Mouse (Mus musculus) heart, embryonic 15.5 days (tissue): ENCODE results near the gene Lgals3bp. TPM values are rescaled to one million over a fixed set of nuclear protein-coding genes. Genes with fewer than 3 reads are reported as not detected.
A peak's percentile ranks its signal among the peaks of the same experiment; 100 is the strongest.
"Not testable (repeated sequence)": the region's sequence is repeated elsewhere in the genome, so short reads cannot be mapped to it uniquely, and the experiment has no call there.

Experiments
- ATAC-seq: fragments of 200-750 bp; cut with Nextera tagmentation; replicated peaks from 2 replicates; pipeline ENCODE4 v1.8.0; 2017; ENCODE audit warnings: low read depth, moderate TSS enrichment; ENCODE audit not compliant: insufficient number of reproducible peaks, insufficient read depth, low FRiP score
- H3K27ac ChIP-seq: fragments of 300-500 bp; sonication (generic); 2 replicates; pipeline ENCODE4 v1.5.1; 2015; ENCODE audit warnings: mild to moderate bottlenecking, inconsistent platforms
- H3K27me3 ChIP-seq: fragments of 300-500 bp; sonication (generic); 2 replicates; pipeline ENCODE4 v1.6.1; 2015; ENCODE audit warnings: inconsistent platforms
- H3K36me3 ChIP-seq: fragments of 300-500 bp; sonication (generic); 2 replicates; pipeline ENCODE4 v1.6.1; 2015; ENCODE audit warnings: mild to moderate bottlenecking, inconsistent platforms
- H3K4me1 ChIP-seq: fragments of 300-500 bp; sonication (generic); replicated peaks from 2 replicates; pipeline ENCODE4 v1.6.1; 2015; ENCODE audit warnings: inconsistent platforms
- H3K4me2 ChIP-seq: fragments of 300-500 bp; sonication (generic); 2 replicates; pipeline ENCODE4 v1.6.1; 2015; ENCODE audit warnings: inconsistent platforms, mild to moderate bottlenecking, moderate library complexity
- H3K4me3 ChIP-seq: fragments of 300-500 bp; sonication (generic); 2 replicates; pipeline ENCODE4 v1.5.1; 2015; ENCODE audit warnings: mild to moderate bottlenecking, inconsistent platforms
- H3K9ac ChIP-seq: fragments of 300-500 bp; sonication (generic); 2 replicates; pipeline ENCODE4 v1.6.1; 2015; ENCODE audit warnings: mild to moderate bottlenecking, inconsistent platforms
- H3K9me3 ChIP-seq: fragments of 300-500 bp; sonication (generic); replicated peaks from 2 replicates; pipeline ENCODE4 v1.6.1; 2016; ENCODE audit warnings: inconsistent platforms
- WGBS: fragments of 180-500 bp; shearing (Covaris S2); methylation state at CpG from one replicate; pipeline ENCODE4 v1.1.7; 2015; ENCODE audit warnings: mixed read lengths; 5-methylcytosine and 5-hydroxymethylcytosine counted together
- polyA plus RNA-seq: library from polyadenylated mRNA; unstranded; fragments of >200 nt; fragmentation: Nextera tagmentation; extraction: Ambion mirVana; gene quantifications from 2 replicates; pipeline ENCODE4 v1.2.1, GENCODE M21; 2015

Lgals3bp gene
- polyA plus RNA-seq, 1 experiment from 2014 or later = 9.6 TPM

DNA sequence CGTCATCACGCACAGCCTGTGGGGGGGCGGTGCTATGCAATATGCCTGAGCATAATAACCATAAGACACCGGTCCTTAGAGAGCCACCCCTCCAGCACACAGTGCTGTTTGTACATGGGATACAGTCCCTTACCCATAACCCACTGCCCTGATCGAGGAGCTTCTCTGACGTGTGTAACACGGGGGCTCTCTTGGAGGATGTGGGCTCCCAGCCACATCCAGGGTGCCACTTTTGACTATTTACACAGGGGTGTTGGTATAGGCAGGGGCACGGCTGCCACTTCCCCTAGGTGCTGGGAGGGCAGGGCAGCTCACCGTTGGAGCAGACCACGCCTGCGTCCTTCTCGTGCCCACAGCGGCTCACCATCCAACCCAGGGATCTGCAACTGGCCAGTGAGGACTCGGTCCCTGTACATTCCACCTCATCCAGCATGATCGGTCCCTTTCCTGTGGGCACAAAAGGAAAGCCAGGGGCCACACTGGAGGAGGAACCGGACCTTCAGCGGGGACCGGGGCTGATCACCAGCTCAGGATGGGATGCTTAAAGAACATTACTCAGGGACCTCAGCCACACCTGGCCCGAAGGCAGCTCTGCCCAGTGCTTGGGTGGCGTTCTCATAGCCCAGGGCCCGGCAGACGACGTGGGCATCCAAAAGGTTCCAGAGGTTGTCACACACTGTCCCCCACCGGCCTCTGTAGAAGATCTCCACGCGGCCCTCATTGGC is 3.9 kb downstream of the Lgals3bp start:
- ATAC-seq = no peak
- no peak overlapping the region for H3K4me2 ChIP-seq
- WGBS = 88% methylated on average over 26 of the region's 26 CpGs
- peaks cover 30% of the 10 kb centered on the region for H3K4me1 ChIP-seq
- H3K4me3 ChIP-seq = no peak overlapping the region
- no peak overlapping the region for H3K27ac ChIP-seq
- H3K36me3 ChIP-seq = no peaks in the 10 kb centered on the region
- no peaks in the 10 kb centered on the region for H3K9me3 ChIP-seq
- H3K27me3 ChIP-seq = no peaks in the 10 kb centered on the region
- H3K9ac ChIP-seq = no peak overlapping the region

DNA sequence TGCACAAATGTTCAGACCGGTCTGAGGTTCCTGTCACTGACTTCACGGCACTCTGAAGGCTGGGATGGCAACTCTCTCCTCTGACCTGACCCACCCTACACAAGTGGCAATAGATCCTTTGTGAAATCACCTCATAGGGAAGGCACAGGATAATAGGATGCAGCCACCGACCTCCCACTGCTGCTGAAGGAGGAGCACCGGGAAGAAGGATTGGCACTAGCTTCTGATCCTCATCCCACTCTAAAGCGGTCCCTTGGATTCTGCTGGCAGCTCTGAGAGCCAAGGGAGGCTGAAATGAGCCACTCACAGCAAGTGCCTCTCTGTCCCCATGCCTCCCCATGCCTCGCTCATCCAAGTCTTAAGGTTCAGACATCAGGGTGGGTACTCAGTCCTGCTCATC is 7.4 kb downstream of the Lgals3bp start:
- H3K27me3 ChIP-seq = no peaks in the 10 kb centered on the region
- H3K4me2 ChIP-seq = no peak overlapping the region
- peaks cover 1% of the 10 kb centered on the region for H3K4me1 ChIP-seq
- H3K4me3 ChIP-seq = no peak overlapping the region
- no peaks in the 10 kb centered on the region for H3K9me3 ChIP-seq
- H3K36me3 ChIP-seq = no peaks in the 10 kb centered on the region
- WGBS = 59% methylated on average over 6 of the region's 6 CpGs
- ATAC-seq = no peak
- H3K27ac ChIP-seq = no peak overlapping the region
- H3K9ac ChIP-seq = no peak overlapping the region

GRCm38 (mm10) chr11:118393991-118394390 is 7.9 kb downstream of the Lgals3bp start:
- Histone ChIP-seq H3K9me3 (no peaks in the 10 kb centered on the region), H3K9ac (no peak overlapping the region), H3K4me1 (no peaks in the 10 kb centered on the region), H3K27ac (no peak overlapping the region), H3K36me3 (no peaks in the 10 kb centered on the region), H3K4me2 (no peak overlapping the region), H3K4me3 (no peak overlapping the region), H3K27me3 (no peaks in the 10 kb centered on the region)
- 59% methylated on average over 5 of the region's 5 CpGs for WGBS
- ATAC-seq = no peak

- ATAC-seq, H3K4me2 ChIP-seq, H3K9ac ChIP-seq, H3K27ac ChIP-seq, H3K36me3 ChIP-seq, H3K9me3 ChIP-seq, H3K4me1 ChIP-seq, H3K4me3 ChIP-seq, H3K27me3 ChIP-seq: not testable (repeated sequence)
- WGBS = 88% methylated on average over 13 of the region's 13 CpGs
These were observed 14.1 kb downstream of the Lgals3bp start for GRCm38 (mm10) chr11:118387816-118388215.

DNA sequence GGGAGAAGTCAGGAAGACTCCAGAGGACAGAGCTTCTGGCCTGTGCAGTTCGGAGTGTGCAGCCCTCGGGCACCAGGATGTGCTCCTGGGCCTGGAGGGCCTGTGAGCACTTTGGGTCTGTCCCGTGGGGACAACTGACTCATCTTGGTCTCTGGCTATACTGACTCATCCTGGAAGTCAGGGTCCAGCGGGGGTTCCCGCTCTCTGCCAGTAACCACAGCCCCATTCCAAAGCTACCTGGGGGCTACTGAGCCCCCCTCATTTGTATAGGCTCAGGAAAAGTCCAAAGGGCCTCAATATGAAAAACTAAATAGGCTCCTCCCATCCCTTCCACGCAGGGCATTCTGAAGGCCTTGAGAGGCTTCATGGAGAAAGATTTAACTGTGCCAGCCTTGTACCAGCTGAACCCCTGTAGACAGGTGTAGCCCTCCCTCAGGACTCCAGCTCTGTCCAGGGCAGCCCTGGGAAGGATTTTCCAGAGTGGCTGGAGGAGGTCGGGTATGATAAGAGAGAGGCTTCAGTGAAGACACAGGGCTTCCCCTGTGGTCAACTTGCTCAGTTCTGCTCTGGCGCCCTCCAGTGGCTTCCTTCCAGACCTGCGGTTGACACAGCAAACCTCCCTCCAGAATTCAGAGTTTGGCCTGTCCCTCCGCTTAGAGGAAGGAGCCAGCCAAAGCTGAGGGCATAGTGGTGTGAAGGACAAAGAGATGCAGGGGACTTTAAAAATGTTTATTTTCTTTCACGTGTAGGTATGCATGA is 22.5 kb downstream of the Lgals3bp start:
- H3K36me3 ChIP-seq = no peaks in the 10 kb centered on the region
- no peak overlapping the region for H3K9ac ChIP-seq
- no peak overlapping the region for H3K4me2 ChIP-seq
- H3K9me3 ChIP-seq = no peaks in the 10 kb centered on the region
- H3K27me3 ChIP-seq = 0 out of 2 replicates have a peak, but pooled peaks cover 6% of the 10 kb centered on the region
- peaks cover 12% of the 10 kb centered on the region for H3K4me1 ChIP-seq
- no peak overlapping the region for H3K4me3 ChIP-seq
- ATAC-seq = peak; percentile 62
- 37% methylated on average over 11 of the region's 11 CpGs for WGBS
- no peak overlapping the region for H3K27ac ChIP-seq

DNA sequence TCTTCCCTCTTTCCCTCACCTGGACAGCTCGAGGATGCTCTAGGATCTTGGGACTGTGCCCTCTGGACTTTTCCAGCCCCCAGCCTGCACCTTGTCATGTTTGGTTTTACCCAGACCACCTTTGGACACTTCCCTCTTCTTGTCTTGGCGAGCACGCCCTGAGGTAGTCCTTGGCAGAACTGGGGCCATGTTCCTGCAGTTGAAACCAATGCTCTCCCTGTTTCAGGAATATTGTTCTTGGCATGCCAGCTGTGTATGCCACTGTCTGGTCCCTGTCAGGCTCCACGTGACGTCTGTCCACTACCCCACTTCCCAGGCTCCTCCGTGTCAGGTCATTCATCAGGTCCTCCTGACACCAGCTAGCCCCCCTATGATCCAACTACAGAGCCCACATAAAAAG is 23.2 kb downstream of the Lgals3bp start:
- ATAC-seq = no peak
- H3K36me3 ChIP-seq = no peaks in the 10 kb centered on the region
- no peaks in the 10 kb centered on the region for H3K9me3 ChIP-seq
- H3K9ac ChIP-seq = no peak overlapping the region
- no peak overlapping the region for H3K4me2 ChIP-seq
- no peak overlapping the region for H3K4me3 ChIP-seq
- peaks cover 12% of the 10 kb centered on the region for H3K4me1 ChIP-seq
- H3K27me3 ChIP-seq = 0 out of 2 replicates have a peak, but pooled peaks cover 6% of the 10 kb centered on the region
- H3K27ac ChIP-seq = no peak overlapping the region
- WGBS = 82% methylated on average over 6 of the region's 6 CpGs

- peaks cover 12% of the 10 kb centered on the region for H3K4me1 ChIP-seq
- not testable (repeated sequence) for H3K9me3 ChIP-seq, H3K36me3 ChIP-seq, H3K9ac ChIP-seq, H3K27ac ChIP-seq, H3K27me3 ChIP-seq, H3K4me2 ChIP-seq, H3K4me3 ChIP-seq, ATAC-seq
These were observed 25.6 kb downstream of the Lgals3bp start for GRCm38 (mm10) chr11:118376323-118376722.

DNA sequence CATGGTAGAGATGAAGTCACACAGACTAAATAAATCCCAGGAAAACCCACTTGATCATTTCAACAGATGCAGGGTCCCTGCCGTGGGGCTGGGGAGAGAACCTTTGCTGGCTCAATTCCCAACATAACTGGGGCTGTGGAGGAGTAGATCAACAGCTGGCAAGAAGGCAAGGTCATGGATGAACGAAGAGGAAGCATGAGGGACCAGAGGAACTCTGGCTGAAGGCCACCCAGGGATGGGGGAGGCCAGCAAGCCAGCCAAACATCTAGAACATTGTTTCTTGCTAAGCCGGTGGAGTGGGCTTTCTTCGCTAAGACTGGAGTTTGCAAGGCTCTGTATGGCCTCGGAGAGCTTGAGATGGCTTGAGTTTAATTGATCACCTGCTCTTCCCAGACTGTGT is 26.0 kb downstream of the Lgals3bp start:
- Histone ChIP-seq H3K4me3 (no peak overlapping the region), H3K36me3 (no peaks in the 10 kb centered on the region), H3K9ac (no peak overlapping the region), H3K4me1 (peaks cover 12% of the 10 kb centered on the region), H3K27ac (no peak overlapping the region), H3K9me3 (no peaks in the 10 kb centered on the region), H3K4me2 (no peak overlapping the region), H3K27me3 (0 out of 2 replicates have a peak, but pooled peaks cover 6% of the 10 kb centered on the region)
- WGBS = 43% methylated on average over 5 of the region's 5 CpGs
- no peak for ATAC-seq

DNA sequence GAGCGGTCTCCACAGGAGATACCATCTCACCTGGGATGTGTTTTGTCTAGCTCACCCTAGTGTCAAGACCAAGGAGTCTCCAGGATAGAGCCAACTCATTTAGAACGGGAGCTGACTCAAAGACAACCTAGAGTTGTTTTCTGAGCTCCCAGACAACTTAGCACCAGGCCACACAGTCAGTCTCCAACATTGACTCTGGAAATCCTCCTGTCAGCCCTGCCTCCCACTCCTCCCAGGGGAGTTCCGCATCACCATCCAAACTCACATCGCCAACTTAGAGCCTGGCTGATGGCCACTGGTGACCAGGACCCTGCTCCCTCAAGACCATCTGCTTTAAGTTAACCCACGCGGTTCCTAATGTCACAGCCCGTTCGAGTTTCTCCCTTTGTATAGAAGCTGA is 26.4 kb downstream of the Lgals3bp start:
- Histone ChIP-seq H3K36me3 (no peaks in the 10 kb centered on the region), H3K27ac (no peak overlapping the region), H3K4me1 (peaks cover 12% of the 10 kb centered on the region), H3K9me3 (no peaks in the 10 kb centered on the region), H3K4me2 (no peak overlapping the region), H3K4me3 (no peak overlapping the region), H3K27me3 (0 out of 2 replicates have a peak, but pooled peaks cover 6% of the 10 kb centered on the region), H3K9ac (no peak overlapping the region)
- ATAC-seq = no peak
- WGBS = 69% methylated on average over 8 of the region's 8 CpGs

GRCm38 (mm10) chr11:118375006-118375405 is 26.9 kb downstream of the Lgals3bp start:
- H3K4me1 ChIP-seq = peaks cover 12% of the 10 kb centered on the region
- no peak overlapping the region for H3K4me3 ChIP-seq
- H3K36me3 ChIP-seq = no peaks in the 10 kb centered on the region
- H3K9ac ChIP-seq = no peak overlapping the region
- H3K27ac ChIP-seq = no peak overlapping the region
- ATAC-seq = no peak
- H3K9me3 ChIP-seq = no peaks in the 10 kb centered on the region
- 0 out of 2 replicates have a peak, but pooled peaks cover 6% of the 10 kb centered on the region for H3K27me3 ChIP-seq
- no peak overlapping the region for H3K4me2 ChIP-seq

GRCm38 (mm10) chr11:118374506-118374905 is 27.4 kb downstream of the Lgals3bp start:
- WGBS = 71% methylated on average over 5 of the region's 5 CpGs
- no peak for ATAC-seq
- no peak overlapping the region for H3K4me3 ChIP-seq

More at GRCm38 (mm10) chr11:118374506-118374905, 27.4 kb downstream of the Lgals3bp start:
- H3K36me3 ChIP-seq = no peaks in the 10 kb centered on the region
- no peak overlapping the region for H3K4me2 ChIP-seq
- no peaks in the 10 kb centered on the region for H3K9me3 ChIP-seq
- H3K27me3 ChIP-seq = 0 out of 2 replicates have a peak, but pooled peaks cover 6% of the 10 kb centered on the region
- H3K9ac ChIP-seq = no peak overlapping the region
- H3K27ac ChIP-seq = no peak overlapping the region
- peaks cover 12% of the 10 kb centered on the region for H3K4me1 ChIP-seq
